Mouse (Mus musculus) brown adipose tissue, adult 24 weeks (tissue): ENCODE data around the gene Pef1. TPM values are rescaled to one million over a fixed set of nuclear protein-coding genes. Genes with fewer than 3 reads are reported as not detected.
A peak's percentile ranks its signal among the peaks of the same experiment; 100 is the strongest.

Experiments used
- H3K27ac ChIP-seq: fragments of 200-500 bp; replicated peaks from 2 replicates; pipeline ENCODE4 v1.5.1; 2012; ENCODE audit warnings: low read depth, mild to moderate bottlenecking, low read length
- H3K4me1 ChIP-seq: fragments of 200-500 bp; 2 replicates; pipeline ENCODE4 v1.6.1; 2012; ENCODE audit warnings: low read length, mixed read lengths; ENCODE audit not compliant: control insufficient read depth, insufficient read depth, insufficient read length
- H3K4me3 ChIP-seq: fragments of 200-500 bp; 2 replicates; pipeline ENCODE4 v1.5.1; 2012; ENCODE audit warnings: low read depth, mild to moderate bottlenecking, low read length, moderate library complexity; ENCODE audit not compliant: insufficient read depth
- polyA plus RNA-seq: library from polyadenylated mRNA; stranded (reverse); fragments of >200 nt; gene quantifications from 2 replicates; pipeline ENCODE4 v1.2.4, GENCODE M21; 2012; ENCODE audit not compliant: missing spikeins, insufficient read depth, insufficient read length

The Pef1 gene
- polyA plus RNA-seq, 1 experiment, result 67.7 TPM

- H3K27ac ChIP-seq, result peak overlapping the region; percentile 48; the same call in 1 of the 2 replicates
- H3K4me1 ChIP-seq, result peaks cover 28% of the 10 kb centered on the region
- no peak overlapping the region for H3K4me3 ChIP-seq
These were observed 9.9 kb downstream of the Pef1 start for GRCm38 (mm10) chr4:130112299-130112698.

- Histone ChIP-seq H3K4me1 (peaks cover 28% of the 10 kb centered on the region), H3K27ac (no peak overlapping the region), H3K4me3 (no peak overlapping the region)
These were observed 10.4 kb downstream of the Pef1 start for GRCm38 (mm10) chr4:130112732-130113131.

- no peak overlapping the region for H3K27ac ChIP-seq
- H3K4me1 ChIP-seq, result peaks cover 3% of the 10 kb centered on the region; the same call in 1 of the 2 replicates
- no peak overlapping the region for H3K4me3 ChIP-seq
These were observed 18.4 kb downstream of the Pef1 start for GRCm38 (mm10) chr4:130120752-130121151.

GRCm38 (mm10) chr4:130121560-130121959, 19.2 kb downstream of the Pef1 start:
- H3K4me3 ChIP-seq, result no peak overlapping the region
- no peak overlapping the region for H3K27ac ChIP-seq
- H3K4me1 ChIP-seq, result no peaks in the 10 kb centered on the region; the same call in 1 of the 2 replicates

- Histone ChIP-seq H3K4me3 (no peak overlapping the region), H3K4me1 (no peaks in the 10 kb centered on the region; the same call in 1 of the 2 replicates), H3K27ac (no peak overlapping the region)
These were observed 20.7 kb downstream of the Pef1 start for GRCm38 (mm10) chr4:130123020-130123419.

- no peaks in the 10 kb centered on the region; the same call in 1 of the 2 replicates for H3K4me1 ChIP-seq
- no peak overlapping the region for H3K27ac ChIP-seq
- H3K4me3 ChIP-seq, result no peak overlapping the region
These were observed 21.8 kb downstream of the Pef1 start for GRCm38 (mm10) chr4:130124110-130124509.

GRCm38 (mm10) chr4:130125164-130125563, 22.8 kb downstream of the Pef1 start:
- Histone ChIP-seq H3K4me1 (no peaks in the 10 kb centered on the region; the same call in 1 of the 2 replicates), H3K27ac (no peak overlapping the region), H3K4me3 (no peak overlapping the region)

GRCm38 (mm10) chr4:130125935-130126334, 23.6 kb downstream of the Pef1 start:
- Histone ChIP-seq H3K4me1 (no peaks in the 10 kb centered on the region; the same call in 1 of the 2 replicates), H3K27ac (no peak overlapping the region)

GRCm38 (mm10) chr4:130128907-130129306, 26.5 kb downstream of the Pef1 start:
- no peak overlapping the region for H3K4me3 ChIP-seq
- 0 out of 2 replicates have a peak, but pooled peaks cover 3% of the 10 kb centered on the region for H3K4me1 ChIP-seq
- no peak overlapping the region for H3K27ac ChIP-seq

More at GRCm38 (mm10) chr4:130125935-130126334, 23.6 kb downstream of the Pef1 start:
- H3K4me3 ChIP-seq, result no peak overlapping the region

- Histone ChIP-seq H3K4me1 (0 out of 2 replicates have a peak, but pooled peaks cover 3% of the 10 kb centered on the region), H3K27ac (no peak overlapping the region), H3K4me3 (no peak overlapping the region)
These were observed 27.7 kb downstream of the Pef1 start for GRCm38 (mm10) chr4:130130082-130130481.

GRCm38 (mm10) chr4:130130641-130131350, 28.4 kb downstream of the Pef1 start:
- H3K4me1 ChIP-seq, result 0 out of 2 replicates have a peak, but pooled peaks cover 3% of the 10 kb centered on the region
- no peak overlapping the region for H3K27ac ChIP-seq
- H3K4me3 ChIP-seq, result no peak overlapping the region

- Histone ChIP-seq H3K4me3 (no peak overlapping the region), H3K27ac (no peak overlapping the region)
These were observed 29.2 kb downstream of the Pef1 start for GRCm38 (mm10) chr4:130131448-130132105.

GRCm38 (mm10) chr4:130133399-130133798, 31.0 kb downstream of the Pef1 start:
- no peak overlapping the region for H3K4me3 ChIP-seq
- H3K4me1 ChIP-seq, result 0 out of 2 replicates have a peak, but pooled peaks cover 3% of the 10 kb centered on the region
- no peak overlapping the region for H3K27ac ChIP-seq

More at GRCm38 (mm10) chr4:130131448-130132105, 29.2 kb downstream of the Pef1 start:
- H3K4me1 ChIP-seq, result 0 out of 2 replicates have a peak, but pooled peaks cover 3% of the 10 kb centered on the region

GRCm38 (mm10) chr4:130138441-130139213, 36.3 kb downstream of the Pef1 start:
- no peak overlapping the region for H3K27ac ChIP-seq
- H3K4me1 ChIP-seq, result 0 out of 2 replicates have a peak, but pooled peaks cover 3% of the 10 kb centered on the region
- peak overlapping the region; percentile 36 for H3K4me3 ChIP-seq

GRCm38 (mm10) chr4:130139214-130139492, 36.8 kb downstream of the Pef1 start, which contains the start of gene Hcrtr1:
Gene Hcrtr1 (minus strand): TSS chr4:130139359.
- peak within 1 kb of the TSS; percentile 36 for H3K4me3 ChIP-seq
- 0 out of 2 replicates have a peak, but pooled peaks cover 3% of the 10 kb centered on the region for H3K4me1 ChIP-seq
- H3K27ac ChIP-seq, result no peak within 1 kb of the TSS
